Mouse (Mus musculus): ENCODE data around the gene Ahnak. TPM values are rescaled to one million over a fixed set of nuclear protein-coding genes. Genes with fewer than 3 reads are reported as not detected.
A peak's percentile ranks its signal among the peaks of the same experiment; 100 is the strongest.

Gene Ahnak
- total and polyA plus RNA-seq, 3 experiments, result 1.2 to 2.2 TPM; not detected in 1

GRCm38 (mm10) chr19:8983150-8983650 lies 5.9 kb upstream of the Ahnak start:
- H3K36me3 ChIP-seq (ENCODE audit: control insufficient read depth in 1 of 2, insufficient read depth in 2 of 2, low read length in 2 of 2), result peaks cover 8 to 57% of the 10 kb centered on the region in 2 experiments
- H3K4me1 ChIP-seq (ENCODE audit: control insufficient read depth in 1 of 2, insufficient read depth in 2 of 2, low read length in 2 of 2), result peaks cover 18 to 48% of the 10 kb centered on the region in 2 experiments
- peak; percentile 4; the same call in 1 of the 2 replicates for TF ChIP-seq SMC3 (IDR thresholded peaks at IDR 0.05; ENCODE audit: low read depth, low read length)
- TF ChIP-seq TAL1 (IDR thresholded peaks at IDR 0.05; ENCODE audit: low read length), result peak; percentile 52
- TF ChIP-seq CHD2 (IDR thresholded peaks at IDR 0.05; ENCODE audit: low read length), result no peak
- TF ChIP-seq USF1 (IDR thresholded peaks at IDR 0.05; ENCODE audit: low read depth, low read length), result no peak
- TF ChIP-seq TCF12 (IDR thresholded peaks at IDR 0.05; ENCODE audit: low read depth, low read length), result peak; percentile 48; the same call in 1 of the 2 replicates
- peak; percentile 69 to 77; a peak in 2 of 4 replicates for TF ChIP-seq EP300 (IDR thresholded peaks at IDR 0.05; ENCODE audit: low read depth in 1 of 2, low read length in 2 of 2)
- 0 out of 2 replicates have a peak, but pooled peaks have one; percentile 2 for TF ChIP-seq MXI1 (IDR thresholded peaks at IDR 0.05; ENCODE audit: low read depth, low read length)
- 0 out of 2 replicates have a peak, but pooled peaks have one; percentile 39 for TF ChIP-seq ETS1 (IDR thresholded peaks at IDR 0.05; ENCODE audit: low read depth, low read length)
- TF ChIP-seq GATA1 (IDR thresholded peaks at IDR 0.05; ENCODE audit: low read depth, low read length), result peak; percentile 77
- TF ChIP-seq TBP (IDR thresholded peaks at IDR 0.05; ENCODE audit: low read depth, low read length), result 0 out of 2 replicates have a peak, but pooled peaks have one; percentile 15
- peak overlapping the region; percentile 40 for H3K27ac ChIP-seq (ENCODE audit: control insufficient read depth, low read depth, low read length)
- peak; percentile 70 for DNase-seq (ENCODE audit: low read depth, low spot score)
- no peaks in the 10 kb centered on the region for H3K79me2 ChIP-seq (ENCODE audit: control insufficient read depth, insufficient read depth, low read length, poor library complexity)
- H3K27me3 ChIP-seq (ENCODE audit: control insufficient read depth in 1 of 2, insufficient read depth in 2 of 2, low read length in 2 of 2), result no peaks in the 10 kb centered on the region
- no peak overlapping the region for H3K9ac ChIP-seq (ENCODE audit: control insufficient read depth, low read depth, low read length, poor library complexity, severe bottlenecking)
- H3K4me3 ChIP-seq (ENCODE audit: control insufficient read depth in 1 of 2, insufficient read depth in 1 of 2, low read depth in 2 of 2, low read length in 2 of 2), result no peak overlapping the region
- H3K9me3 ChIP-seq (replicated peaks; ENCODE audit: insufficient read depth, low read length), result no peaks in the 10 kb centered on the region

DNA sequence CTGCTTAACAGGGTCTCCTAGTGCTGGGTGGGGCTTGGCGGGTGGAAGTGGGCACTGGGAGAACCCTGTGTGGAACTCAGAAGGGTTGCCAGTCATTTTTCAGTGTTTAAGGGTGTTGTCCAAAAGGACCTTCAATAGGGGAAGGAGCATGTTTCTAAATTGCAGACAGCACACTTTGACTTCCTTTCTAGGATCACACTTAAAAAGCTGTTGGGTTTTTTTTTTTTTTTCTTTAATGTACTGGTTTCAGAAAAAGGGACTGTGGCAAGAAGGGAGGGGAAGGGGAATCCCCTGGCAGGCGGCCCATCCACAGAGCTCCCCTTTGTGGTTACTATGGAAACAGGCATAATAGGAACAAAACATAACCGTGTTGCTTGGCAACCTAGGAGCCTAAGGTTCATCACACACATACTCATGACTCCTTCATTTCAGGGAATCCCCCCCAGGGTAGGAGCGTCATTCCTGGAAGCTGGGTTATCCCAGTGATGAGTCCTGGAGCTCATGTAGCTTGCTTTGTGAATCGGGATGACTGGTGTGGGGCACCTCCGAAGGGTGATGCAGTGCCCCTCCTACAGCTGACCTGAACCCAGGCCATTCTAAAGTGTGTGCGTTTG lies 4.7 kb upstream of the Ahnak start:
- DNase-seq (ENCODE audit: low read depth, low spot score), result peak; percentile 74
- H3K9me3 ChIP-seq (replicated peaks; ENCODE audit: insufficient read depth, low read length), result no peaks in the 10 kb centered on the region
- peaks cover 0 to 47% of the 10 kb centered on the region in 2 experiments; a peak in 2 of 4 replicates for H3K36me3 ChIP-seq (ENCODE audit: control insufficient read depth in 1 of 2, insufficient read depth in 2 of 2, low read length in 2 of 2)
- H3K27me3 ChIP-seq (ENCODE audit: control insufficient read depth in 1 of 2, insufficient read depth in 2 of 2, low read length in 2 of 2), result no peaks in the 10 kb centered on the region
- H3K4me3 ChIP-seq (ENCODE audit: control insufficient read depth in 1 of 2, insufficient read depth in 1 of 2, low read depth in 2 of 2, low read length in 2 of 2), result no peak overlapping the region
- peak; percentile 84 for TF ChIP-seq ZNF384 (IDR thresholded peaks at IDR 0.05; ENCODE audit: low read depth, low read length)
- TF ChIP-seq SMC3 (IDR thresholded peaks at IDR 0.05; ENCODE audit: low read depth, low read length), result no peak
- TF ChIP-seq CHD2 (IDR thresholded peaks at IDR 0.05; ENCODE audit: low read length), result no peak
- TF ChIP-seq RAD21 (IDR thresholded peaks at IDR 0.05; ENCODE audit: low read depth, low read length), result no peak
- no peak for TF ChIP-seq JUND (IDR thresholded peaks at IDR 0.05; ENCODE audit: low read depth, low read length)
- TF ChIP-seq MEF2A (IDR thresholded peaks at IDR 0.05; ENCODE audit: extremely low read depth, insufficient replicate concordance, low read depth, low read length, poor library complexity, severe bottlenecking), result no peak
- TF ChIP-seq CHD1 (IDR thresholded peaks at IDR 0.05; ENCODE audit: low read depth, low read length), result no peak
- peak; percentile 35; the same call in 1 of the 2 replicates for TF ChIP-seq SIN3A (IDR thresholded peaks at IDR 0.05; ENCODE audit: low read length)
- TF ChIP-seq USF2 (IDR thresholded peaks at IDR 0.05; ENCODE audit: borderline replicate concordance in 1 of 2, insufficient read depth in 1 of 2, low read depth in 1 of 2, low read length in 2 of 2), result no peak
- no peak for TF ChIP-seq ZMIZ1 (IDR thresholded peaks at IDR 0.05; ENCODE audit: low read depth, low read length)
- TF ChIP-seq CTCF (IDR thresholded peaks at IDR 0.05 in 2 of 3, conservative IDR thresholded peaks at IDR 0.05 in 1 of 3; ENCODE audit: control insufficient read depth in 1 of 3, insufficient read depth in 1 of 3, low read depth in 2 of 3, low read length in 3 of 3, poor library complexity in 1 of 3, severe bottlenecking in 1 of 3), result no peak
- no peak for TF ChIP-seq MYB (IDR thresholded peaks at IDR 0.05; ENCODE audit: low read depth, low read length)
- H3K9ac ChIP-seq (ENCODE audit: control insufficient read depth, low read depth, low read length, poor library complexity, severe bottlenecking), result no peak overlapping the region; the same call in 1 of the 2 replicates
- peaks cover 18 to 44% of the 10 kb centered on the region in 2 experiments for H3K4me1 ChIP-seq (ENCODE audit: control insufficient read depth in 1 of 2, insufficient read depth in 2 of 2, low read length in 2 of 2)
- no peaks in the 10 kb centered on the region for H3K79me2 ChIP-seq (ENCODE audit: control insufficient read depth, insufficient read depth, low read length, poor library complexity)
- H3K27ac ChIP-seq (ENCODE audit: control insufficient read depth, low read depth, low read length), result no peak overlapping the region

Data from MEL (cell line).